Mouse (Mus musculus) C2C12 (cell line): ENCODE data around the gene Rrbp1.

Experiments
- CEBPB ChIP-seq: IDR thresholded peaks from one replicate; pipeline ENCODE4 v1.6.1; 2011; ENCODE audit warnings: low read depth, mild to moderate bottlenecking, control low read depth, moderate library complexity
- CTCF ChIP-seq: IDR thresholded peaks from one replicate; pipeline ENCODE4 v1.5.1; 2011; ENCODE audit not compliant: control insufficient read depth, insufficient read depth, insufficient read length
- MAX ChIP-seq: IDR thresholded peaks from one replicate; pipeline ENCODE4 v1.6.1; 2011; ENCODE audit warnings: mild to moderate bottlenecking, control low read depth
- MYOG ChIP-seq: IDR thresholded peaks from one replicate; pipeline ENCODE4 v1.6.1; 2011; ENCODE audit not compliant: control insufficient read depth, insufficient read length; ENCODE audit errors: extremely low read depth
- USF1 ChIP-seq: IDR thresholded peaks from one replicate; pipeline ENCODE4 v1.6.1; 2011; ENCODE audit warnings: low read depth, mild to moderate bottlenecking, control low read depth, moderate library complexity

DNA sequence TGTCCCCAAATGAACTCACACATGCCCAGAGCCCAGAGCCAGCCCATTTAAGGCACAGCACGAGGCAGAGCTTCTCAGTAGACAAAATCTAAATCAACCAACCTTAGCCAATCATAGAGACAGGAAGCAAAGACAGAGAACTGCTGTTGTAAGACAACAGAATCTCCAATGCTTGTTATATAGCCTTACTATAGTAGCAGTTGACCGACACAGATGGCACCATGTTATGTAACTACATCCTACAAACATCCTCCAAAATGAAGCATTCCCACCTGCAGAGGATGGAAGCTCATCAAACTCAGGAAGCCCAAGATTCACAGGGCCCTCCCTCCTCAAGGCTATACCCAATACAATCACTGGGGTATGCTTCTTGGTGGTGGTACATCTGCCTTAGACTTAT, 23.6 kb downstream of the Rrbp1 start:
- TF ChIP-seq MYOG = no peak
- no peak for TF ChIP-seq CTCF
- TF ChIP-seq USF1 = no peak
- no peak for TF ChIP-seq MAX
- TF ChIP-seq CEBPB = no peak
